Mouse (Mus musculus) layer of hippocampus, adult 9-10 months (tissue): ENCODE results near the gene Lhfpl3.

Source experiments
- DNase-seq: peaks from one replicate; pipeline ENCODE4 v3.0.0; 2022; ENCODE audit warnings: low spot score

Gene Lhfpl3

GRCm38 (mm10) chr5:23153210-23153609 lies 407.4 kb downstream of the Lhfpl3 start:
- no peak for DNase-seq

GRCm38 (mm10) chr5:23154439-23154838 lies 408.6 kb downstream of the Lhfpl3 start:
- no peak for DNase-seq

- peak; percentile 10 for DNase-seq
Measured at GRCm38 (mm10) chr5:23165947-23166350, 420.1 kb downstream of the Lhfpl3 start.

GRCm38 (mm10) chr5:23166658-23167057 lies 420.8 kb downstream of the Lhfpl3 start:
- no peak for DNase-seq

GRCm38 (mm10) chr5:23189633-23190032 lies 443.8 kb downstream of the Lhfpl3 start:
- peak; percentile 21 for DNase-seq

GRCm38 (mm10) chr5:23196879-23197278 lies 451.0 kb downstream of the Lhfpl3 start:
- DNase-seq = peak; percentile 6

GRCm38 (mm10) chr5:23213086-23213485 lies 467.2 kb downstream of the Lhfpl3 start:
- DNase-seq = no peak

- no peak for DNase-seq
Measured at GRCm38 (mm10) chr5:23214646-23215045, 468.8 kb downstream of the Lhfpl3 start.

GRCm38 (mm10) chr5:23219655-23220054 lies 473.8 kb downstream of the Lhfpl3 start:
- DNase-seq = no peak

GRCm38 (mm10) chr5:23224759-23225536 lies 479.1 kb downstream of the Lhfpl3 start:
- peak; percentile 22 for DNase-seq

- no peak for DNase-seq
Measured at GRCm38 (mm10) chr5:23225621-23226020, 479.8 kb downstream of the Lhfpl3 start.

- no peak for DNase-seq
Measured at GRCm38 (mm10) chr5:23226753-23227152, 480.9 kb downstream of the Lhfpl3 start.

GRCm38 (mm10) chr5:23246974-23247373 lies 501.1 kb downstream of the Lhfpl3 start:
- no peak for DNase-seq

- DNase-seq = no peak
Measured at GRCm38 (mm10) chr5:23247784-23248183, 501.9 kb downstream of the Lhfpl3 start.

GRCm38 (mm10) chr5:23248303-23248702 lies 502.4 kb downstream of the Lhfpl3 start:
- DNase-seq = no peak

- no peak for DNase-seq
Measured at GRCm38 (mm10) chr5:23249896-23250875, 504.3 kb downstream of the Lhfpl3 start.

GRCm38 (mm10) chr5:23251462-23252224 lies 505.8 kb downstream of the Lhfpl3 start:
- DNase-seq = no peak

GRCm38 (mm10) chr5:23255816-23256418 lies 510.1 kb downstream of the Lhfpl3 start:
- no peak for DNase-seq

- no peak for DNase-seq
Measured at GRCm38 (mm10) chr5:23273309-23273708, 527.5 kb downstream of the Lhfpl3 start.

GRCm38 (mm10) chr5:23279364-23279763 lies 533.5 kb downstream of the Lhfpl3 start:
- DNase-seq = no peak

- DNase-seq = peak; percentile 0
Measured at GRCm38 (mm10) chr5:23284884-23285283, 539.0 kb downstream of the Lhfpl3 start.

GRCm38 (mm10) chr5:23289149-23289548 lies 543.3 kb downstream of the Lhfpl3 start:
- no peak for DNase-seq
